Mouse (Mus musculus) adrenal gland, postnatal 14 days (tissue): ENCODE measurements around the gene Cdc42bpa. TPM values are rescaled to one million over a fixed set of nuclear protein-coding genes. Genes with fewer than 3 reads are reported as not detected.

Source experiments
- DNase-seq: peaks from one replicate; pipeline ENCODE4 v3.0.0; 2021; ENCODE audit warnings: mixed read lengths
- total RNA-seq: library from RNA; stranded (reverse); gene quantifications from 2 replicates; pipeline ENCODE4 v1.2.3, GENCODE M21; 2021

Cdc42bpa gene
- total RNA-seq, 1 experiment from 2014 or later = 51.2 TPM

DNA sequence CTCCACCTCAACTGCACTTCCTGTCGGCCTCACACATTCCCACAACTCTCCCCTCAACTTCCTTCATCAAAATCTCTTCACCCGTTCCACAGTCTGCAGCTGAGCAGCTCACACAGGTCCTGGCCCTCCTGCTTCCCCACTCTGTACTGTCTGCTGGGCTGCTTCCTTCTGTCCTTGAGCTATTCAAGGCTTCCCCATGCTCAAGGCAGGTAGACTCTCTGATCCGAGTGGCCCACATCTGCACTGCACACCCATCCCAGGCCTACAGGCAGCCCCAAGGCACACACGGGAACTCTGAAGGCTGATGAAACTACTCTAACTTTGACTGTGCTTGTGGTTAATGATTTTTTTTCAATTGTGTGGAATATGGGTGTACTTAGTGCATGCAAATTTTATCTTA, 232.6 kb downstream of the Cdc42bpa start:
- DNase-seq = no peak

DNA sequence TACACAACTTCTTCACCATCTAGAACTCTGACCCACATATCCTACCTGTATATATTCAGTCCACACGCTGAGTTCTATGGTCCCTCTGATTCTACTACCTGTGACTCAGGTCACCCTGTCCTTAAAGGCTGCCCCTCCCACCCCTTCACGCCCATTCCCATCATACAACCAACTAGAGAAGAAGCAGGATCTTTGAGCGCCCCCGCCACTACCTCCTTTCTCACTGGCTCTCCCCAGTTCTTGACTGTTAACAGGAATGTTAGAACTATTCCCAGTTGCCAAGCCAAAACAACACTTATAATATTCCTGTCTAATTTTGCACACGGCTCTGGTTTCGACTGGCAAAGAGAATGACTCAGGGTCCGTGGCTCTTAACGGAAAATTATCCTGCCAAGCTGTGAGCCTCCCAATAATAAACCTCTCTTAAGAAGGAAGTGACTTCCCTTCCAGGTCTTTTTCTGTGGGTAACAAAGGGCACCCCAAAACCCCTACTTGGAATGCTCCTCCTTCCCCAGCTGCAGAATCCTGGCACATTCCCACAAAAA, 233.2 kb downstream of the Cdc42bpa start:
- DNase-seq = no peak

DNA sequence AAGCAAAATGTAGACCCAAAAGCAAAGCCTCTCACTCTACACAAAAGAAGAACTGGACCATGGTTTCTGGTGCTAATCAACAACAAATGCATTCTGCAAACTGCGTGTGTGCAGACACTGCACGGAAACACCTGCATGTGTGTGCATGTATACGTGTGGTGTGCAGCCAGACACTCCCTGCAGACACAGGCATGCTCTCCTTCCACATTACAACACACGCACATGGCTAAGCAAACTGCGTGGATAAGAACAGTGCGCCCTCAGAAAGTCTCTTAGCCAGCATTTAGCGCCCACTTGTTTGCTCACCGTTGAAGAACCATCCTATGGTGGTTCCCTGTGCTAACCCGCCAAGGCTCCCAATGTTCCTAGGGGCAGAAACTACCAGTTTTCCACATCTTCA, 233.8 kb downstream of the Cdc42bpa start:
- no peak for DNase-seq

DNA sequence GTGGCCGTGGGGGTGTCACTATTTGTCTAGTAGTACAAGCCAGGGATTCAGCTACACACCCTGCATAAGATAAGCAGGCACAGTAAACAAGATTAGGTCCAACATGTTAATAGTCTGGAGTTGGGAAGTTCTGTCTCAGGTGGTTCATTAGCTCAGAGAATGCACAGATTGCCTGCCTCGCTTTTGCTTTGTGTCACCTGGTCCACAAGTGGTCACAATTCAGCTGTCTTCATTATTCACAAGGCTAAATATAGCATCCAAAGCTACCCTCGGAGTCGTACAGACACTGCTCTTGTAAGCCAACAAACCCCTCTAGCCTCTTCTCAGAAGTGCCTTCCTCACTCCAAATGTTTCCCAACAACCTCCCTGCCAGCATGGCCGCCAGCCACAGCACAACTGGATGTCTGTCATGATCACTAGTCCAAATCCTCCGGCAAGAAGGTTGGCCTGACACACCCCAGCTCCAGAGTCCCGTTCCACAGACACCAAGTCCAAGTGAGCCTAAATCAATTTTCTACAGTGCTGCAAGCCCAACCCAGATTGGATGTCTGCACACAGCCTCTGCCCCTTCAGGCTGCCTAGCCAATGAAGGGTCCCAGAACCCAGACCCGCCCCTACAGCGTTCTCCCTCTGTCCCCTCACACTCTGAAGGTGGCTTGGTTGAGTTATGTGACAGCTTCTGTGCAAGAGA, 234.7 kb downstream of the Cdc42bpa start:
- peak; percentile 78 for DNase-seq

DNA sequence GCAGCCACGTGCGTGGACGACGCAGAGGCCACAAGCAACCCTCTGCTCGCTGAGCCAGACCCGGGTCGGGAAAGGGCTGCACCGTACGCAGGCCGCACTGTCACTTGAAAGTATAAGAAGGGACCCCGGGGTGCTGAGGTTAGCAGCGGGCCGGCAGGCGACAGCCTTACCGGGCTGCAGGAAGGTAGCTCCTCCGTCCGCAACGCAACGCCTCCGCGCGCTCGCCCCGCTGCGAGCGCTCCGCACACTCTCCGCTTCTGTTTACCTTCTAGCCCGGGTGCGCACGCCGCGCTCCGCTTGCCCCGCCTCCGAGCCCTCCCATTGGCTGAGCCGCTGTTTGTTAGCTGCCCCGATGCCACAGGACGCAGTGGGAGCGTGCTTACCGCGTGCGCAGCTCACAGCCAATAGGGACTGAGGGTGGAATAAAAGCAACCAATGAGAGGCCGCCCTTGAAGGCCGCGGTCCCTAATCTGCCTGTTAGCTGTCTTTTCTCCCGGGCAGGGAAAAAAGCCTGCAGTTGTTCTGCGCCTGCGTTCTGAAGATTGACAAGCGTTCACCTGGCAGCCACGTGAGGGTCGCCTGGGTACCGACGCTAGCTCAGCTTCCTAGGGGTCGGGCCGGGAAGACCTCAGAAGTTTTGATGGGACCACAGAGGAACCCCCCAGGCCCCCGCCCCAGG, 235.6 kb downstream of the Cdc42bpa start:
- peak; percentile 99 for DNase-seq

DNA sequence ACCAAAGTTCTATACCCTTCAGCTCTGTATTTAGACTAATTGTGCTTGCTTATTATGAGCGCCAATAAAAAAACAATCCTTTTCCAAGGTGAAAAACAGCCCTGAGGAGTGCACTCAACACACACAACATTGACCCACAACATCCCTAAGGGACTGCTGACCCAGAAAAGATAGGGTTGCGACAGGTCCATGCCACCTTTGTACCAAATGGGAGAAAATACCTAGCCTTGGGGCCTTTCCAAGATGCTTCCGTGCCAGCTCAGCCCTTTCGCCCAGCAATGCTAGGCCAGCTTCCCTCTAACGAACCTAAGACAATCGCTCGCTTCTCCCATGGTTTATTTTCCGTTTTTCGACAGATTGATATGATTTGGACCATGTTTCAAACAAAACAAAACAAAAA, 236.2 kb downstream of the Cdc42bpa start:
- peak; percentile 67 for DNase-seq

DNA sequence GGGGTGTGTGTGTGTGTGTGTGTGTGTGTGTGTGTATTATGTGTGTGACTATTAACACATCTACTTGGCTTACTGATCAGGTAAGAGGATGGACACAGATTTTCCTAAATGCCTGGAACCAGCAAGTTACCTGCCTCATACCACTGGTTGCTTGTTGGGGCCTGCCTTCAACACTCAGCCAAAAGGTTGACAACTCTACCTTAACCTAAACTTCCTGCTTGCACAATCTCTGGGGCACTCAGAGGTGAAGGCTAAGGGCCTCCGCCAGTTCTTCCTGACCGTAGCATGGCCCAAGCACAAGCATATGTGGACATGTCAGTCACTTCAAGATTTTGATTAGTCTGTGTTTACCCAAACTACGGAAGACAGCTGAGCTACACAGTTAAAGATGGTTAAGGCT, 237.7 kb downstream of the Cdc42bpa start:
- DNase-seq = no peak

DNA sequence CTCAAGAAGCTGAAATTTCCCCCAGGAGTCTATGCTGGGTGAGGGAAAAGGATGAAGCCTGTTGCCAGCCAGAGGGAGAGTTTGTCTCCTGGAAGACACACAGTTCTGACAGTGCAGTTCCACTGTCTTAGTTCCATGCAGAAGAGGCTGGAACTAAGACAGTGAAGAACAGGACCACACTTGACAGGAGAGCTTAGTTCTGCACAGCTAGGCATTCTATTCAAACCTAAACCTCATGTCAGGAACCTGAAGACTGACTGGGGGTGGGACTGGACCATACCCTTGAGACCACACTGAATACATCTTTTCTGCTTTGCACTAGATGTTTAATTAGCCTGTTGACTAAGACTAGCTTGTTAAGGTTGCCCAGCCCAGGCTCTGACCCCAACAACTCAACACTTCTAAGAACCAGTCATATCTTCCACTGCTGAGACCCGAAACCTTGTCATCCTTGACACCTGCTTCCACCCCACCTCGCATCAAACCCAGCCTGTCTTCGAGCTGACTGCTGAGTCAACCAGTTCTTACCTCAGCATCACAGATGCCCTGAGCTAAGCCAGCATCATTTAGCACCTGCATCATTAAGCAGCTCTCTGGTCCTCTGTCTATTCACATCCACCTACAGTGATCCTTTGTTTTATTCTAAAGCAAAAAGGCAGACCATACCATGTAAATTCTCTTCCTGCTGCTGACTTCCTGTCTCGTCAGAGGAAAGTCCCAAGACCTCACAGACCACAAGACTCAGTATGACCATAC, 238.9 kb downstream of the Cdc42bpa start, which contains the start of gene Coq8a:
TSS of gene Coq8a (minus strand) at position 644 of the 756 bp plus-strand sequence.
- no peak for DNase-seq

DNA sequence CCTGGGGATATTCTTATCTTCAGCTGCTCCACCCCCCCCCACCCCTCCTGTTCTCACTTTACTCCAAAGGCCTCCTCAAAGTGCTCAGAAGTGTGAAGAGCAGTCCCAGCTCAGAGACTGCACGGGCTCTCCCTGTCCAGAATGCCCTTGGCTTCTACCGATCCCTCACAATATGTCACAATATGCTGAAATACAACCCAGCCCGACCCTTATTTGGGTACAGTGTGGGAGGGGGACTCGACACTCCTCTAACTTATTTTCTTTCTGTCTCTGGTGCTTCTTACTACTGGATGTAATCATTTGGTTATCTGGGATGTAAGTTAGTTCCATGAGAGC, 239.4 kb downstream of the Cdc42bpa start:
- DNase-seq = no peak

DNA sequence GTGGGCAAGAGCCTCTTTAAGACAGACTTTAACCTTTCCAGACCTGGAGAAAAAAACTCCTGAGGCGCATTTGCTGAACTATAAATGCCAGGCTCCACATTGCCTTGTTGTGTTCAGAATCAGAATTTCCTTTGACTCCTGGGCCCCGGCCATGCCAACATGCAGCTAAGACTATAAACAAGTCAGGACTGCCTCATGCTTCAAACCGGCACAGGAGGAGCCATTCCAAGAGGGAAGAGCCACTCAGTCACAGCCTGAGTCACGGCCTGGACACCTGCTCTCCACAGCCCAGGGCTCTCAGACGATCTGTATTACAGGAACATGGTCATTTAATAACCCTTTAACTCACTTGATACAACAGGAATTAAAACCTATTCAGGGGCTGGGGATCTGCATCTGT, 240.4 kb downstream of the Cdc42bpa start:
- no peak for DNase-seq

DNA sequence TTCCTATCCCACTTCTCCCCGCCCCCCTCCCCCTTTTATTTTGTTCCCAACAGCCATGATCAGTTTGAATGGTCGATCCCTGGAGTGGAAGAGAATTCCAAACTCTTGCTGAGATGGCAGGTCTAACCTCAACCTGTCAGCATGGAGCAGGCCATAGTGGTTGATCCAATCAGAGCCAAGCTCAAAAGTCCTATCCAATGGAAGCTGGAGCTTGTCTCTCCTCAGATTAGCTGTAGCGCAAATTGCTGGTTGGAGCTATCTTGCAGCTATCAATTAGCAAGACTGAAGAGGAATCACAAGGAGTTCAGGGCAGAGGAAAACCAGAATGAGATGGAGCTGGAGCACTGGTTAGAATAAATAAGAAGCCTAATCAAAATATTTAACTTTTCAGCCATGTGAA, 248.1 kb downstream of the Cdc42bpa start:
- DNase-seq = no peak

DNA sequence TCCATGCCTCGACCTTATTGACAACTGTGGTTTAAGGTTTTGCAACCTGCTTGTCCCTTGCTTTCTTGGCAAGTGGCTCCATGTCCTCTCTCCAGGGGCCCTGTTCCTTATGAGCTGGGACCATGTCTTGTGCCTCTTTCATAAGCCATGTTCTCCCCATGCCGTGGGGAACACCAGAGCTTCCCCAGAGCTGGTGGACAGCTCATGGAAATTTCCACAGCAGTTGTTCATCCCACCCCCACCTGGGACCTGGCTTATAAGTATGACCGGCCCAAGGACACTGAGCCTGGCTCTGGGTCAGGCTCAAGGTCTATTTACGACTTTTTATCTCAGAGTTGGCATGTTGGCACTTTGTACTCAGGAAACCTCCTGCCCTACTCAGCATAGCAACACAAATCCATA, 249.8 kb downstream of the Cdc42bpa start:
- peak; percentile 84 for DNase-seq

DNA sequence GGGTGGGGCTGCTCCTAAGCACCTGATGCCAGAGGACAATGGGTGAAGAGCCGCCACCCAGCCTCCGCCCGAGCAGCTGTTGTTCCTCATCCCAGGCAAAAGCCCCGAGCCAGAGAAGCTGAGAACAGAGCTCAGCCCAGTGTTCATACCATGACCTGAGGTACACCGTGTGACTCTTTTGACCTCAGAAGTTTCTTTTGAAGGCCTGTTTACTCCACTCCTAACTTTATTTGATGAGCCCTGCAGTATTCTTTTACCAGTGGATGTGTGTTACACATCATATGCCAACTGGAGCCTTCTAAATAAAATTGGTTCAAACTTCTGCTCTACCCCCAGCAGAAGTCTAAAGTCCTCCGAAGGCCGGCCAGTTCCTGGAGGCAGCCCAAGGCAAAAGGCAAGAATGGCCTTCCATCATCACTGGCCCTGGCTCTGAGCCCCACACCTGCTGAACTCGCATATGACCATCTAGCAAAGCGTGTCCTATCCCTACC, 250.6 kb downstream of the Cdc42bpa start:
- DNase-seq = peak; percentile 56

DNA sequence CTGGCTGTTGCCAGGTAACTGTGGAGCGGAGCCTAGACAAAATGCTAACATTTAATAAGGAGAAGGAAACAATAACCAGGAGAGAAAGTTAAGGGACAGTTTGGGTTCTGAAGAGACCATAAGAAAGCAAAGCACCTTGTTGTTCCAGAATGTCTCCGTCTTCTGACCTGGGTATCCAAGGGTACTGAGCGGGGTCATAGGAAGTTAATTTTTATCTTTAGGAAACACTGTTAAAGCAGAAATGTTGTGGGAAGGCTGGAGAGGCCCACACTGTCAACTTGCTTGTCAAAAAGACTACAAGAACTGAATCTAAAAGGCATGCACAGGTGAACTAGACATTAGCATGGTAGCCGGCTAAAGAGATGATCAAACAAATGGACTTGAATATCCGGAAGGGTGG, 252.6 kb downstream of the Cdc42bpa start:
- DNase-seq = no peak

DNA sequence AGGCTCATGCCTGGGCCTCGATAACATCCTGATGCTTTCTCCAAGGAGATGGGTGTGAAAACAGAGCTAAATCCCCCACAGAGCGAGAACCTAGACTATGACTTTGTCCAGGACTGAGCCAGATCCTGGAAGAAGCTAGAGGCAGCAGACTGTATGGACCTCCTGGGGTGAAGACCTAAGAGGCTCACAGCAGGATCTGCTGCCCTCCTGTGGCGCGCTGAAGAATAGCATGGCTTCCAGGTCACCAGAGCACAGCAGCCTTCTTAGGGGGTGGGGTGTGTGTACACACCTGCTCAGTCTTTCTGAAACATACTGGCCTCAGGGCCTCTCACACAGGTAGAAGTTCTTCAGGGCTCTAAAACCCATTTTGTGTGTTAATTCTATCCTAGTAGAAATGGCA, 254.8 kb downstream of the Cdc42bpa start:
- DNase-seq = peak; percentile 82

Other genes starting within 250 kb of the Cdc42bpa start
- gene Kif28, start 215.2 kb upstream of the Cdc42bpa start, total RNA-seq = 0.15 TPM in 1 of 2 replicates, not detected in the other
- not detected in 2 replicates for gene Gm10518, start 157.1 kb upstream of the Cdc42bpa start, total RNA-seq
- gene Ahctf1, start 156.8 kb upstream of the Cdc42bpa start, total RNA-seq = 39.6 and 40.4 TPM in 2 replicates
- 830 and 1,043 TPM in 2 replicates for gene Coq8a, start 239.1 kb downstream of the Cdc42bpa start, total RNA-seq